Mouse (Mus musculus): ENCODE results near the gene Tmem216.
"Not testable (repeated sequence)": the region's sequence is repeated elsewhere in the genome, so short reads cannot be mapped to it uniquely, and the experiment has no call there.

Tmem216 gene

GRCm38 (mm10) chr19:10569627-10570026 is 13.6 kb upstream of the Tmem216 start:
- DNase-seq (ENCODE audit: extremely low spot score, low read depth, low spot score), result no peak

GRCm38 (mm10) chr19:10565217-10565616 is 9.2 kb upstream of the Tmem216 start:
- no peak for DNase-seq (ENCODE audit: extremely low spot score, low read depth, low spot score)

GRCm38 (mm10) chr19:10564278-10564677 is 8.2 kb upstream of the Tmem216 start:
- no peak for DNase-seq (ENCODE audit: extremely low spot score, low read depth, low spot score)

GRCm38 (mm10) chr19:10562351-10562750 is 6.3 kb upstream of the Tmem216 start:
- DNase-seq (ENCODE audit: extremely low spot score, low read depth, low spot score), result no peak

- no peak for DNase-seq (ENCODE audit: extremely low spot score, low read depth, low spot score)
Observed at GRCm38 (mm10) chr19:10561558-10562314, 5.7 kb upstream of the Tmem216 start.

- DNase-seq (ENCODE audit: extremely low spot score, low read depth, low spot score), result no peak
Observed at GRCm38 (mm10) chr19:10560108-10560507, 4.1 kb upstream of the Tmem216 start.

- DNase-seq (ENCODE audit: extremely low spot score, low read depth, low spot score), result not testable (repeated sequence)
Observed at GRCm38 (mm10) chr19:10557837-10558375, 1.9 kb upstream of the Tmem216 start.

- DNase-seq (ENCODE audit: extremely low spot score, low read depth, low spot score), result no peak
Observed at GRCm38 (mm10) chr19:10557430-10557829, 1.4 kb upstream of the Tmem216 start.

GRCm38 (mm10) chr19:10557001-10557400 is 963 bp upstream of the Tmem216 start:
- no peak for DNase-seq (ENCODE audit: extremely low spot score, low read depth, low spot score)

- no peak for DNase-seq (ENCODE audit: extremely low spot score, low read depth, low spot score)
Observed at GRCm38 (mm10) chr19:10539454-10539853, 16.6 kb downstream of the Tmem216 start.

GRCm38 (mm10) chr19:10530082-10530481 is 26.0 kb downstream of the Tmem216 start:
- no peak for DNase-seq (ENCODE audit: extremely low spot score, low read depth, low spot score)

- peak; percentile 35 for DNase-seq (ENCODE audit: extremely low spot score, low read depth, low spot score)
Observed at GRCm38 (mm10) chr19:10525910-10526309, 30.1 kb downstream of the Tmem216 start, which contains the start of gene Sdhaf2. Gene Sdhaf2 (minus strand): TSS chr19:10526142.

- peak; percentile 66 for DNase-seq (ENCODE audit: extremely low spot score, low read depth, low spot score)
Observed at GRCm38 (mm10) chr19:10525106-10525901, 30.7 kb downstream of the Tmem216 start, which contains the start of gene Cpsf7. Gene Cpsf7 (plus strand): TSS chr19:10525266.

- DNase-seq (ENCODE audit: extremely low spot score, low read depth, low spot score), result no peak
Observed at GRCm38 (mm10) chr19:10524784-10525105, 31.3 kb downstream of the Tmem216 start.

GRCm38 (mm10) chr19:10523483-10524080 is 32.5 kb downstream of the Tmem216 start:
- no peak for DNase-seq (ENCODE audit: extremely low spot score, low read depth, low spot score)

- no peak for DNase-seq (ENCODE audit: extremely low spot score, low read depth, low spot score)
Observed at GRCm38 (mm10) chr19:10521926-10522325, 34.1 kb downstream of the Tmem216 start.

GRCm38 (mm10) chr19:10520355-10520754 is 35.7 kb downstream of the Tmem216 start:
- no peak for DNase-seq (ENCODE audit: extremely low spot score, low read depth, low spot score)

GRCm38 (mm10) chr19:10510759-10511330 is 45.2 kb downstream of the Tmem216 start:
- no peak for DNase-seq (ENCODE audit: extremely low spot score, low read depth, low spot score)

- no peak for DNase-seq (ENCODE audit: extremely low spot score, low read depth, low spot score)
Observed at GRCm38 (mm10) chr19:10502571-10502970, 53.5 kb downstream of the Tmem216 start.

GRCm38 (mm10) chr19:10500581-10500980 is 55.5 kb downstream of the Tmem216 start:
- DNase-seq (ENCODE audit: extremely low spot score, low read depth, low spot score), result no peak

GRCm38 (mm10) chr19:10497512-10498160 is 58.4 kb downstream of the Tmem216 start:
- DNase-seq (ENCODE audit: extremely low spot score, low read depth, low spot score), result no peak

Data from hindlimb bud, embryonic 11.5 days (tissue).